Mouse (Mus musculus) gastrocnemius, adult 18-20 months (tissue): ENCODE data around the gene 4930550L24Rik. TPM values are rescaled to one million over a fixed set of nuclear protein-coding genes. Genes with fewer than 3 reads are reported as not detected.

ENCODE experiments used
- DNase-seq: peaks from one replicate; pipeline ENCODE4 v3.0.0; 2021; ENCODE audit warnings: low spot score
- long read RNA-seq, 2 experiments: library from polyadenylated mRNA; stranded (forward); transcript quantifications; one replicate each; pipeline ENCODE4 v2.0.0; 2021
- total RNA-seq, 2 experiments: library from RNA; stranded (reverse); gene quantifications; 2 replicates each; pipeline ENCODE4 v1.2.3; 2021

4930550L24Rik gene
- not detected for total RNA-seq
- long read RNA-seq, experiment 1, result 0 reads
- long read RNA-seq, experiment 2, result 0 reads

DNA sequence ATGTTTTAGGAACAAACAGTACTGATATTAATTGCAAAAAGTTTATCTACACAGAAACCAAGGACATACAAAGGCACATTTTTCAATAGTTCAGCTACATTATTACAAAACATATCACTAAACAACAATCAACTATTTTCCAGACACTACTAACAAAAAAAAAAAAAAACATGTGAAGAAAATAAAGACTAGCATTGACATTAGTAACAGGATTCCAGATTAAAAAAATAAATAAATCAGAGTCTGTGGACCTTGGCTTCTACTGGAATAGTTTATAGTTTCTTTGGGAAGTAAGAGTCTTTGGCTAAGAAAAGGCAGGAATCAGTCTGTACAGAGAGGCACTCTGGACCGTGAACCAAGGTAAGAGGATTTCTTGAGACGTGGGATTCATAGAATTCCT, at the start of gene 4930550L24Rik:
TSS of gene 4930550L24Rik (plus strand) at position 301 of the 400 bp plus-strand sequence.
- DNase-seq, result no peak

DNA sequence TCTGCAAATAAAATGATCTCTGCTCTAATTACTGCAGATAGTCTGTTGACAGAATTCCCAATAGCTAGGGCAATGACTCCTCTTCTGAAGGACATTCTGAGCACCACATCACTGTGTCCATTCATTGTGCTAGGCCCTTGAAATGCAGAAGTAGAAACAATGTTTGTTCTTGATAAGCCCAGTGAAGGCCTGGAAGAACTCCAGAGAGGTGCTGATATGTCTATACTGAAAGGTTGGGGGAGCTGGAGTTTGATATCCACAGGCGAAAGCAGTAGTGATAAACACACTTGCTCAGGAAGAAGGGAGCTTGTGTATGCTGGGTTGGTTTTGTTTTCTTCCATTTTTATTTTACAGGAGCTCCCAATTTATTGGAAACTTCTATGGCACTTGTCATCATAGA, 8.4 kb upstream of the 4930550L24Rik start:
- DNase-seq, result no peak

GRCm38 (mm10) chrX:58967969-58968368, 58.8 kb downstream of the 4930550L24Rik start:
- no peak for DNase-seq
